8 mouse cellular contexts compared by ENCODE assay signal in genomic region chr17:21566220-21566619, GRCm38 (mm10). TPM values are rescaled to one million over a fixed set of nuclear protein-coding genes. Genes with fewer than 3 reads are reported as not detected.
DNase-seq lines count a peak whose midpoint lies in the region; ATAC-seq lines count a peak whose summit lies in the region.

No protein-coding gene starts in this region.

- WGBS in embryonic facial prominence, embryonic 10.5 days, result 9% methylated on average over 5 of the region's 5 CpGs
- WGBS in heart, embryonic 12.5 days, result 3% methylated on average over 5 of the region's 5 CpGs
- WGBS in liver, embryonic 12.5 days (ENCODE audit: insufficient replicate concordance), result 2% methylated on average over 5 of the region's 5 CpGs

- peaks cover 9% of the 10 kb centered on the region for H3K4me1 ChIP-seq in embryonic facial prominence, embryonic 10.5 days
- H3K4me1 ChIP-seq in heart, embryonic 12.5 days (replicated peaks), result peaks cover 8% of the 10 kb centered on the region
- peaks cover 12% of the 10 kb centered on the region for H3K4me1 ChIP-seq in liver, embryonic 12.5 days

- H3K9ac ChIP-seq in heart, embryonic 12.5 days, result peak overlapping the region; percentile 78; the same call in 1 of the 2 replicates
- H3K9ac ChIP-seq in liver, embryonic 12.5 days, result peak overlapping the region; percentile 74

- H3K36me3 ChIP-seq in embryonic facial prominence, embryonic 10.5 days (replicated peaks), result peaks cover 9% of the 10 kb centered on the region; the same call in 1 of the 2 replicates
- H3K36me3 ChIP-seq in heart, embryonic 12.5 days, result peaks cover 3% of the 10 kb centered on the region; the same call in 1 of the 2 replicates
- H3K36me3 ChIP-seq in liver, embryonic 12.5 days, result 0 out of 2 replicates have a peak, but pooled peaks cover 4% of the 10 kb centered on the region

- H3K4me3 ChIP-seq in embryonic facial prominence, embryonic 10.5 days, result peak overlapping the region; percentile 75
- peak overlapping the region; percentile 67 for H3K4me3 ChIP-seq in heart, embryonic 12.5 days
- peak overlapping the region; percentile 72 for H3K4me3 ChIP-seq in liver, embryonic 12.5 days

- peak overlapping the region; percentile 92 for H3K27ac ChIP-seq in embryonic facial prominence, embryonic 10.5 days (replicated peaks)
- peak overlapping the region; percentile 83 for H3K27ac ChIP-seq in heart, embryonic 12.5 days (ENCODE audit: poor library complexity, severe bottlenecking)
- peak overlapping the region; percentile 92 for H3K27ac ChIP-seq in liver, embryonic 12.5 days

- H3K9me3 ChIP-seq in embryonic facial prominence, embryonic 10.5 days, result no peaks in the 10 kb centered on the region
- no peaks in the 10 kb centered on the region for H3K9me3 ChIP-seq in heart, embryonic 12.5 days (replicated peaks)
- no peaks in the 10 kb centered on the region for H3K9me3 ChIP-seq in liver, embryonic 12.5 days (replicated peaks)

- peak; percentile 75 for ATAC-seq in heart, embryonic 12.5 days (ENCODE audit: insufficient number of reproducible peaks, low FRiP score)
- peak; percentile 74 for ATAC-seq in liver, embryonic 12.5 days

- peak overlapping the region; percentile 69 for H3K4me2 ChIP-seq in heart, embryonic 12.5 days
- H3K4me2 ChIP-seq in liver, embryonic 12.5 days, result peak overlapping the region; percentile 83

- peak; percentile 78 for DNase-seq in CD4-positive, CD25-positive, alpha-beta regulatory T cell, adult 2 months (ENCODE audit: low read depth, low spot score)
- peak; percentile 92 for DNase-seq in adipocyte (ENCODE audit: low spot score)
- DNase-seq in embryonic facial prominence, embryonic 10.5 days (ENCODE audit: low spot score), result peak; percentile 15
- DNase-seq in kidney, postnatal 10 days, result peak; percentile 55
- peak; percentile 77 for DNase-seq in naive thymus-derived CD4-positive, alpha-beta T cell, adult 2 months (ENCODE audit: low read depth)
- peak; percentile 33 for DNase-seq in thymus, postnatal 4 days

- no peaks in the 10 kb centered on the region for H3K27me3 ChIP-seq in embryonic facial prominence, embryonic 10.5 days (replicated peaks; ENCODE audit: low read depth, poor library complexity, severe bottlenecking)
- H3K27me3 ChIP-seq in heart, embryonic 12.5 days (replicated peaks), result no peaks in the 10 kb centered on the region
- no peaks in the 10 kb centered on the region for H3K27me3 ChIP-seq in liver, embryonic 12.5 days (replicated peaks)

RNA-seq across cellular contexts. Expression of gene Zfp948, which starts 0.6 kb away (rescaled TPM):
- polyA plus RNA-seq in embryonic facial prominence, embryonic 10.5 days (2016; fragmentation: Nextera tagmentation; extraction: Ambion mirVana), result 14.6 and 14.9 TPM in 2 replicates
- 14.4 and 15.1 TPM in 2 replicates for polyA plus RNA-seq in heart, embryonic 12.5 days (2016; fragmentation: Nextera tagmentation; extraction: Ambion mirVana)
- 7.5 TPM in 2 replicates for polyA plus RNA-seq in liver, embryonic 12.5 days (2016; fragmentation: Nextera tagmentation; extraction: Ambion mirVana)

RNA-seq across cellular contexts. Expression of gene Zfp52, which starts 30.9 kb away (rescaled TPM):
- 2.8 and 3.0 TPM in 2 replicates for polyA plus RNA-seq in embryonic facial prominence, embryonic 10.5 days (2016; fragmentation: Nextera tagmentation; extraction: Ambion mirVana)
- polyA plus RNA-seq in heart, embryonic 12.5 days (2016; fragmentation: Nextera tagmentation; extraction: Ambion mirVana), result 2.6 and 2.9 TPM in 2 replicates
- 1.4 and 1.5 TPM in 2 replicates for polyA plus RNA-seq in liver, embryonic 12.5 days (2016; fragmentation: Nextera tagmentation; extraction: Ambion mirVana)

Comparison
In these comparisons a context has a peak if more than half of its experiments do, and no peak if none do; other contexts are left out.
1. Peak in every context shown above with its lines: DNase-seq, ATAC-seq, H3K4me3 ChIP-seq and H3K27ac ChIP-seq.
2. DNase-seq: peak in every context shown above with its lines; median percentile 92 in adipocyte; 78 in CD4-positive, CD25-positive, alpha-beta regulatory T cell, adult 2 months; 77 in naive thymus-derived CD4-positive, alpha-beta T cell, adult 2 months; 55 in kidney, postnatal 10 days; 33 in thymus, postnatal 4 days; 15 in embryonic facial prominence, embryonic 10.5 days.